Mouse (Mus musculus): Measurements from ENCODE around the gene Actr2.

DNA sequence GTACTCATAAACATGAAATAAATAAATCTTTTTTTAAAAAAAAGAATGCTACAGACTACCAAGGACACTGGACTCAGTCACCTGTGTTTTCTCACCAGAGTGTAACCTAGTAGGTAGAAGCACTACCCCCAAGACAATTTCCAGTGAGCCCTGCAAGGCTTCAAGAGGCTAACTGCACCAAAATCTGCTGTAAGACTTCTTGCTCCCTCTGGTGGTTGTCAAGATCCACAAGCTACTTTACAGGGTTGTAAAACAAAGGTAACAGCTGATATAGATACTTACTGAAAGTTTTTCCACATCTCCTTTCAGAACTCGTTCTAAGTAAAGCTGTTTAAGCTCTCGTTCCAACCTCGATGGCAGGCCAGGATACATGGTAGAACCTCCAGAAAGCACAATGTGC is 40.5 kb downstream of the Actr2 start:
- TF ChIP-seq CTCF (IDR thresholded peaks at IDR 0.05) (peak; percentile 84), EP300 (IDR thresholded peaks at IDR 0.05; ENCODE audit: insufficient read depth, low read depth, low read length) (no peak)
